Mouse (Mus musculus) layer of hippocampus, adult 2 months (tissue): ENCODE data around the gene Wdfy4. TPM values are rescaled to one million over a fixed set of nuclear protein-coding genes. Genes with fewer than 3 reads are reported as not detected.

ENCODE experiments used
- DNase-seq, 2 experiments: peaks; one replicate each; pipeline ENCODE4 v3.0.0; 2022; ENCODE audit warnings: low spot score in 2 of 2
- H3K27ac ChIP-seq: fragments of 200-600 bp; 2 replicates; pipeline ENCODE4 v1.8.1; 2022
- H3K4me3 ChIP-seq: fragments of 200-600 bp; 2 replicates; pipeline ENCODE4 v1.8.1; 2022; ENCODE audit warnings: mild to moderate bottlenecking
- CTCF ChIP-seq: fragments of 200-600 bp; conservative IDR thresholded peaks from 2 replicates; pipeline ENCODE4 v1.8.1; 2022; ENCODE audit warnings: antibody characterized with exemption, mild to moderate bottlenecking, moderate library complexity
- total RNA-seq, 2 experiments: library from RNA; stranded (reverse); gene quantifications; 2 replicates each; pipeline ENCODE4 v1.2.3; 2021

Wdfy4 gene
- total RNA-seq, 2 experiments from 2014 or later, result 2.1 to 2.7 TPM

DNA sequence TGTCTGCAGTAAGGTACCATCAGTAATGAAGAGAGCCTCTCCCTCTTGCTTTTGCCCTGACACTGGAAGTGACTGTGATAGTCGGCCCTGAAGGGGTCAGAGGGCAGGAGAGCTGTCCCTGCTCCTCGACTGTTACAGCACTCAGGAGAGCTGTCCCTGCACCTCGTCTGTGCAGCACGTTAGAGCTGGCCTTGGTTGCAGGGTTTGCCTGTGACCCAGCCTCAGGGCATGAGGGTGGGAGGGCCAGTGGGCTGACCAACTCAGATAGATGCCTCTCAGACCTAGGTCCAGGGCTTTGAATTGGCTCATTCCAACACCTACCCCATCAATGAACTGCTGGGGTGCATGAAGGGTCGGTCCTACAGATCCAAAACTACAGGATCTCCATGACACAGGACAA lies 23.0 kb upstream of the Wdfy4 start:
- no peak overlapping the region for H3K4me3 ChIP-seq
- H3K27ac ChIP-seq, result no peak overlapping the region
- no peak for TF ChIP-seq CTCF
- DNase-seq, result no peak

DNA sequence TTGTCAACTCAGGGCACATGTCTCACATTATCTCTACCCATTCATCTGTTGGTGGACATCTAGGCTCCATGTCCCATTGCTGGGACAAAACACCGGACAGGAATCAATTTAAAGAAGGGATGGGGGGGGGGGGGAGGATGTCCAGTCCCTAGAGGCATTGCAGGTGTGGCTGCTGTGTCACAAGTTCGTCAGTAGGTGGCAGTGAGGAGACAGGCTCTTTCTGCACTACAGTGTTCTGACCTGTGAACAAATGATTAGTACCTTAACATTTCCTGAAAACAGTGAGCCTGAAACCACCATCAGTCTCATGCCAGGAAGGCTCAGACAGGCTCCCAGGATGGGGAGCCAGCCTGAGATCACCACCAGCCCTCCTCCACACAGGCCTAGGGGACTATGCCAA lies 21.7 kb upstream of the Wdfy4 start:
- no peak overlapping the region for H3K27ac ChIP-seq
- DNase-seq, result no peak
- peak; percentile 68 for TF ChIP-seq CTCF

DNA sequence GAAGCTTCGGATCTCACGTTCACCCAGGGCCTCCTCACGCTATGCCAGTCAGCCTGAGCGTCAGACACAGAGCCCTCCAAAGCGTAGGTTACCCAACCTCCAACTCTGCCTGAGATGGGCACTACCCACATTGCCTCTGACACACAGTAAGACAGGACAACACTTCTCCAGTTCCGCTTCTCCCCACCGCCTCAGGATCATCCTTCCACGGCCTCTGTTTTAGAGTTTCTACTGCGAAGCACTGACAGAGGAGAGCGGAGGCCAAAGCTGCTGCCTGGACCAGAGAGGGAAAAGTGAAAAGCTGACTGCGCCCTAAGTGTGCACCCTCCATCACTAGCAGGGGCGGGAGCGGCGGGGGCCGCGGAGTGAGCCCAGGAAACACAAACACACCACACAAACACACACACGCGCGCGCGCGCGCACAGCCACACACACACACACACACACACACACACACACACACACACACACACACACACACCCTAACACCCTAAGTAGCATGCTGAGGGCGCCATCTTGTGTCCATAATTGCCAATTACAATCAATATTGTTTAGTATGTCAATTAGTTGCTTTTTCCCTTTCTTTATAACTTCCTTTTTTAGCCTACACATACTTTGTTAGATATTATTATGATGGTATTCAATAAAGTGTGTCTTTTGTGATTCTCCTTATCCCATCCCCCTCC lies 20.1 kb upstream of the Wdfy4 start:
- peak; percentile 60 for TF ChIP-seq CTCF
- DNase-seq, result peak in 1 of 2 experiments; percentile 49
- H3K4me3 ChIP-seq, result no peak overlapping the region
- no peak overlapping the region for H3K27ac ChIP-seq

More for the DNA sequence above, 21.7 kb upstream of the Wdfy4 start:
- H3K4me3 ChIP-seq, result no peak overlapping the region

DNA sequence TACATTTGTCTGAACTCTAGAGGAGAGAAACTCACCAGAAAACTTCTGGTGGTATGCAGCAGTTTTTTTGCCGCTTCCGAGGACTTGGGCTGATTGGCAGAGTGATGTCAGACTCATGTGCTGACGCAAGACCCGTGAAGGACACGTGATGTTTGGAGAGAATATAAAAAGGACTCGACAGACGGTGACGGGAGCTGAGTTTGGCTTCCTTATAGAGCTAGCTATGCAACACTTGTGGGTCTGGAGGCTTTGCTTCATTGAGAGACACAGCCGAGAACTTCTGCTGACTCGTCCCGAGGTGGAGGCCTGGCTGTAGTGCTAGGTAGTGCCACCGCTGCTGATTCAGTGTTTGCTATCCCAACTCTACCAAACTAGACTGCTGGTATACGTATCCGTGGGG lies 18.5 kb upstream of the Wdfy4 start:
- TF ChIP-seq CTCF, result no peak
- DNase-seq, result no peak
- no peak overlapping the region for H3K27ac ChIP-seq
- H3K4me3 ChIP-seq, result no peak overlapping the region

DNA sequence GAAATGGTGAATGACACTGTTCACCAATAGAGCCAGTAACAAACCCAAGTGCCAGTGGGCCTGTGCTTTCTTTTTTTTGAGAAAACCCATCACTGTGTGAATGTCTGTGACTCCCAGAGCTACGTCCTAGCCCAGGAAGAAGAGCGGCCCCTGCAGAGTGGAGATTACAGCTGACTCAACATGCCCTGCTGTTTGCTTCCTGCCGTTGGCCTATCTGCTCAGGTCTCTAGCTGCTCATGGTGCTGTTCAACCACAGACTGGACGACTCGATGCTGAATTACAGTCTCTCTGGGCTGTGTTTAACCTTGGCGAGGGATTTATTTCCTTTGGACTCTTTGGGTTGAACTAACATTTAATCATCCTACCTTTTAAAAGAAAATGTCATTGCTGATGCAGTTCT lies 17.6 kb upstream of the Wdfy4 start:
- no peak overlapping the region for H3K4me3 ChIP-seq
- no peak for TF ChIP-seq CTCF
- no peak for DNase-seq
- no peak overlapping the region for H3K27ac ChIP-seq

DNA sequence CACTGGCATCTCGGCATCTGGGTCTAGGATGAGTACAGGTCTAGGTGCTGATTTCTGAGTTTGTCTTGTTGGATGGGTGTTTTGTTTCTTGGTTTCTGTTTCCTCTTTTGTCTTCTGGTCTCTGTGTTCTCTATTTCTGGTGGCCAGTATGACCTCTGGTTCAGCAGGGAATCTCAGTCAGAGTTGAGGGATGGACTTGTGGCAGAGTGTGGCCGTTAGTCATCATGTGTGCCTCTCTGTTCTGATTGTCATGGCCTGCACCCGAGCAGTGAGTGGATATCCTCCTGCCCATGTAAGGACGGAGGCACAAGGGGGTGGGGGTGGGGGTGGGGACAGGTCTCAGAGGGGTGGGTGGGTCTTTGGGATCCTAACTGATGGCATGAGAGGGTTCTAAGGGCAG lies 16.9 kb upstream of the Wdfy4 start:
- H3K4me3 ChIP-seq, result no peak overlapping the region
- no peak for TF ChIP-seq CTCF
- H3K27ac ChIP-seq, result no peak overlapping the region
- no peak for DNase-seq

DNA sequence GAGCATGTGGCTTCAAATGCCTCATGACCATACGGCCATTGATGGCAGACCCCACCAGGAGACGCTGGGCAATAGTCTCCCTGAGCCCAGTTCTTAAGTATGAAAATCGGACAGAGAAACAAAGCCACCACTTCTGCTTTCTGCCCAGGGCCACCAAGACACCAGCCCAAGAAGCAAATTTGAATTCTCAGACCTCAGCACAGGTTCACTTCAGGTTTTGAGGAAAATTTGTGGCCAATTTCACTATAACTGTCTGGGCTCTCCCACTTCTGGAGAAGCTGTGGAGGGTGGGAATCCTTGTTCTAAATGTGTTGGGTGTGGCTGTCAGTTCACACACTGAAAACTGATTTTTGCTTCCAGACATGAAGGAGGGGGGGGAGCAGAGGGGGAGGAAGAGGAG lies 8.9 kb upstream of the Wdfy4 start:
- no peak for DNase-seq
- H3K4me3 ChIP-seq, result no peak overlapping the region
- no peak overlapping the region for H3K27ac ChIP-seq
- no peak for TF ChIP-seq CTCF

DNA sequence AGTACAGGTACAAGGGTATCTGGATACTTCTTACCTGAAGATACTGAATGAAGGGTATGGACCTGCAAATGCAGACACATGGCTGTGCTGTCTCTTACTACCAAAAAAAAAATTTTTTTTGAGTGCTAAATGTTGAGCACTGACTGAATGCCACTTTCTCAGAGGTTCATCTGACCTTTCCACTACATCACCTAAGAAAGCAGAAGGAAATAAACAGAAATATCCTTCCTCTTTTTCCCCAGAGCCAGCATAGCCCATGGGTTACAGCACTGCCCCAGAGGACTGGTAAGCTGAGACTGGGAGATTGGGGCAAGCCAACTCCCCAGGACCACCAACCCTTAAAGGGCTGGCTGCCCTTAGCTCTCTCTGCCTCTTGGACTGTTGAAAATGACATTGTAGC lies 8.5 kb upstream of the Wdfy4 start:
- Histone ChIP-seq H3K27ac (no peak overlapping the region), H3K4me3 (no peak overlapping the region)
- TF ChIP-seq CTCF, result no peak
- DNase-seq, result no peak

DNA sequence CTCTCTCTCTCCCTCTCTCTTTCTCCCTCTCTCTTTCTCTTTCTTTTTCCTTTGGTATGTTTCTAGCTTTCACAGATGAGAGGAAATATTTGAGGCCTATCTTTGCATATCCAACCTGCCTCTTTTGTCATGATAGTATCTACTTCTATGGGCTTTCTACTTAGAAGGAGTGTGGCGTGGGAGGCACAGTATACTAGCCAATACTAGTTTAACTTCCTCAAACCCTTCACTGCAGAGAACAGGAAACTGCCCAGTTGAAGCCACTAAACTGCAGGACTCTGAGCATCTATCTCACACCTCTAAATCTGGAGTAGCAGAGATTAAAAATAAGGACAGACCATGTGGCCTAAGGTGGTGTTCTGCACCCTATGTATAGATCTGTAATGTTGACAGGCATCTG lies 5.3 kb upstream of the Wdfy4 start:
- TF ChIP-seq CTCF, result no peak
- H3K4me3 ChIP-seq, result no peak overlapping the region
- H3K27ac ChIP-seq, result no peak overlapping the region
- DNase-seq, result no peak

DNA sequence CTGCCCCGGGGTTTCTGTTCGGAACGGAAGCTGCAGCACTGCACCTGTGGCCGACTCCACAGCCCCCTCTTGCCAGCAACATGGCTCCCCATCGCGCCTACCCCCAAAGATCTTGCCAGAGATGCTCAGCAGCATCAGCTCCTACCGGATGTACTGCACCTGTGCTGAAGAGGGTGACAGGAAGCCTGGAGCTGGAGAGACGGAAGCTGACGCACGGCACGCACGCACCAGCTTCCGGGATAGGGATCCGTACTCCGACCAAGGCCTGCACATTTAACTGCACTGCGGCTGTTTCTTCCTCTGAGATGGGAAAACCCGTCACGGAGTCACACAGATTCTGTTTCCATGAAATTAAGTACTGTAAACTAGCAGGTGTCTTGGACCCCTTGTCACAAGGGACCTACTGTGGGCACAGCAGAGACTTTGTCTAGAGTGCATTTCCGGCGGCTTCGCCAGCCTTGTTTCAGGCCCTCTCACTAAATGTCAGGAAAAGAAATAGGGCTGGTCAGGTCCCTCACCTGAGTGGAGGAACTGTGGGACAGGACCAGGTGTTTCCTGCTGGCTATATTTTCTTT lies 4.6 kb upstream of the Wdfy4 start:
- no peak overlapping the region for H3K4me3 ChIP-seq
- no peak overlapping the region for H3K27ac ChIP-seq
- no peak for DNase-seq
- no peak for TF ChIP-seq CTCF

DNA sequence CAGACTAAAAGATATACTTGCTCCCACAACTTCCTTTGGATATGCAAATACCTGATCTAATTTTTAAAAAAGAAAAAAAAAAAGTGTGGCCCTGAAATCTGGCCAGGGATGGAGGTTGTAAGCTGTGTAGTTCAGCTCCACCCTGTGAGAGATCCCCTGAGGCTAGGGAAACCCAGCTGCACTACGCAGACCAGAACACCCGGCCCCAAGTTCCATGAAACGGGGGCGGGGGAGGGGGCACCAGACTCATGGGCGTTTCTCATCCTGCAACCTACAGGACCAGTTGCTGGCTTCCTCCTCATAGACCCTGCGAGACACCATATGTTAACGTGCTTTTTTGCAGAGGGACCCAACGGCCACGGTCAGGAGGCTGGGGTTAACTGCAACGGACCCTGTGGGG lies 3.9 kb upstream of the Wdfy4 start:
- Histone ChIP-seq H3K27ac (no peak overlapping the region), H3K4me3 (no peak overlapping the region)
- no peak for DNase-seq
- no peak for TF ChIP-seq CTCF

DNA sequence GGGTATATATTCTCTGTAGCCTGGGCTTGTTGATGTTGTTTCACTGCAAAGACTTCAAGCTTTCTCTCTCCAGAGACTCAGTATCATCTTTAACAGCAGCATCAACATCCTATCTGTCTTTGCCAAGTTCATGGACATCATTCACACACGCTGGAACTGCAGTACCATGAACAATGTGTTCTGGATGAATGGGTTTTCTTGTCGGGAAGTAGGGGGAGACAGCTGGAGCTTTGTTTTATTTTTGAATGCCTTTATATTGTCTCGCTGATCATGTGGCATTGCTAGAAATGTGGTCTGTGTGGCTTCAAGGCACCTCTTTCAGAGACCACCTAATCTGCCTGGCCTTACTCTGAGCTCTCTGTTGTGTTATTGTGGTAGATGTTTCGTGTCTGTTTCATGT lies 1.9 kb upstream of the Wdfy4 start:
- H3K27ac ChIP-seq, result no peak overlapping the region
- no peak for DNase-seq
- TF ChIP-seq CTCF, result no peak
- H3K4me3 ChIP-seq, result no peak overlapping the region

DNA sequence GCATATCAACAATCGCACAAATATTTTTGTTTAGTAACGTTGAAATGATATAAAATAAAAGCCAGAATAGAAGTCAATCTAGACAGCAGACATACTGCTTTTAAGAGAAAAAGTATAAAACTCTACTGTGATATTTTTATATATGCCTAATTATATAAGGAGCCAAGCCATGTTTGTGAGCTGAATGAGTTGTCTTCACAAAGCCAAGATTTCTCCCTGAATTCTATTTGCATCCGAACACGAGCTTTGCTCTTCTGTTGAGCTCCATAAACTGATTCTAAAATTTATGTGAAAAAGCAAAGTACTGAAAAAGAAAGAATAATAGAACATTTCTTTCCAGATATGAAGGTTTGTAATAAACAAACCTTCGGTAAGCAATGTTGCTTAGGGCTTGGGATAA lies 5.2 kb downstream of the Wdfy4 start:
- no peak for DNase-seq
- no peak for TF ChIP-seq CTCF
- no peak overlapping the region for H3K27ac ChIP-seq
- no peak overlapping the region for H3K4me3 ChIP-seq

DNA sequence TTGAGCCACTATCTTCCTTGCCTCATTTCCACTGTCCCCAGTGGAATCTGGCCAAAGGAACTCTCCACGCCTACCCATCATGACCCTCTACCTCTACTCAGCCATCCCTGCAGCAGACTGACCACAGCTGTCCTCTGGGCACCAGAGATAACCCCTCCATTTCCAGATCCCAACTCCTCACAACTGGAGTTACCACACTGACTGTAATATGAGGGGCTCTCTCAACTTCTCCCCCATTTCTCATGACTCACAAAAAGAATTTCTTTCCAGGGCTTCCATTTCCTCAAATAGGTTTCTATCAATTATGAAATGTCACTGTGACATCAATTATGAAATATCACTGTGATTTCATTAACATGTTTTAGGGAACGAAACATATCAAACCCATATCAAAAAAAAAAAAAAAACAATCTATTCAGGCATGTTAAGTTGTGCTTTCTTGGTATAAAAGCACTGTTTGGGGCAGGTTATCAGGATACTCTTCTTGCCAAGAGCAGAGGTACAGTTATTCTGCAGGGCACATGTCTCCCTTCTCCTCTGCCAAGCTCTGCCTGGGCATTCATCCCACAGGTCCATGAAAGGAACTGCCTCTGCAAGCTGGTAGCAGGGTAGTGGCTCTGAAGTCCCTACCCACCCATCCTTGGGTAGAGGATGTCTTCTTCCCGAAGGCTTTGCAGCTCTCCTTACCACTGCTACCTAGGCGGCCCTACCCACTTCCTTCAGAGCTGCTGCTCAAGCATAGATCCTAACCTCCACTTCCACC lies 10.1 kb downstream of the Wdfy4 start:
- no peak for DNase-seq

More for the DNA sequence above, 10.1 kb downstream of the Wdfy4 start:
- Histone ChIP-seq H3K4me3 (no peak overlapping the region), H3K27ac (no peak overlapping the region)
- no peak for TF ChIP-seq CTCF
